Mouse (Mus musculus): ENCODE results near the gene Otulinl. TPM values are rescaled to one million over a fixed set of nuclear protein-coding genes. Genes with fewer than 3 reads are reported as not detected.

Gene Otulinl
- polyA plus RNA-seq, 2 experiments = 3.3 to 6.8 TPM

GRCm38 (mm10) chr15:27661696-27662095 lies 19.7 kb downstream of the Otulinl start:
- Histone ChIP-seq H3K36me3 (replicated peaks; ENCODE audit: control insufficient read depth, insufficient read depth, low read depth) (no peaks in the 10 kb centered on the region), H3K9ac (replicated peaks) (no peak overlapping the region), H3K4me1 (replicated peaks; ENCODE audit: control insufficient read depth in 2 of 2, insufficient read depth in 2 of 2, low read length in 1 of 2) (peaks cover 0 to 3% of the 10 kb centered on the region in 2 experiments; a peak in 2 of 4 replicates), H3K4me2 (ENCODE audit: low read depth) (no peak overlapping the region), H3K27ac (no peak overlapping the region), H3K4me3 (ENCODE audit: insufficient read depth in 1 of 2, low read depth in 2 of 2, low read length in 2 of 2) (no peak overlapping the region), H3K27me3 (ENCODE audit: control insufficient read depth, insufficient read depth, low read length) (no peaks in the 10 kb centered on the region), H3K9me3 (ENCODE audit: control insufficient read depth, low read length) (no peaks in the 10 kb centered on the region)
- no peak for TF ChIP-seq EP300 (IDR thresholded peaks at IDR 0.05; ENCODE audit: low read depth)
- no peak for DNase-seq (ENCODE audit: low read depth in 3 of 3, low spot score in 3 of 3)
- 70% methylated on average over 6 of the region's 6 CpGs for whole genome bisulfite sequencing (ENCODE audit: insufficient replicate concordance)
- ATAC-seq (ENCODE audit: insufficient read depth) = no peak

- peak; percentile 41 to 49 (median 41) for DNase-seq (ENCODE audit: low read depth in 3 of 3, low spot score in 3 of 3)
- no peak for ATAC-seq (ENCODE audit: insufficient read depth)
- Histone ChIP-seq H3K4me1 (replicated peaks; ENCODE audit: control insufficient read depth in 2 of 2, insufficient read depth in 2 of 2, low read length in 1 of 2) (peaks cover 0 to 3% of the 10 kb centered on the region in 2 experiments; a peak in 2 of 4 replicates), H3K36me3 (replicated peaks; ENCODE audit: control insufficient read depth, insufficient read depth, low read depth) (no peaks in the 10 kb centered on the region), H3K27ac (no peak overlapping the region), H3K4me2 (ENCODE audit: low read depth) (no peak overlapping the region), H3K9ac (replicated peaks) (no peak overlapping the region), H3K9me3 (ENCODE audit: control insufficient read depth, low read length) (no peaks in the 10 kb centered on the region), H3K4me3 (ENCODE audit: insufficient read depth in 1 of 2, low read depth in 2 of 2, low read length in 2 of 2) (no peak overlapping the region), H3K27me3 (ENCODE audit: control insufficient read depth, insufficient read depth, low read length) (no peaks in the 10 kb centered on the region)
- TF ChIP-seq EP300 (IDR thresholded peaks at IDR 0.05; ENCODE audit: low read depth) (no peak), CTCF (IDR thresholded peaks at IDR 0.05; ENCODE audit: low read depth) (peak; percentile 92)
- WGBS (ENCODE audit: insufficient replicate concordance) = 24% methylated on average over 17 of the region's 17 CpGs
Observed at GRCm38 (mm10) chr15:27659592-27660244, 21.7 kb downstream of the Otulinl start.

- Histone ChIP-seq H3K4me2 (ENCODE audit: low read depth) (no peak overlapping the region), H3K9ac (replicated peaks) (no peak overlapping the region), H3K4me3 (ENCODE audit: insufficient read depth in 1 of 2, low read depth in 2 of 2, low read length in 2 of 2) (no peak overlapping the region), H3K4me1 (replicated peaks; ENCODE audit: control insufficient read depth in 2 of 2, insufficient read depth in 2 of 2, low read length in 1 of 2) (peaks cover 0 to 3% of the 10 kb centered on the region in 2 experiments; a peak in 1 of 4 replicates), H3K27ac (no peak overlapping the region), H3K36me3 (replicated peaks; ENCODE audit: control insufficient read depth, insufficient read depth, low read depth) (no peaks in the 10 kb centered on the region), H3K9me3 (ENCODE audit: control insufficient read depth, low read length) (no peaks in the 10 kb centered on the region), H3K27me3 (ENCODE audit: control insufficient read depth, insufficient read depth, low read length) (no peaks in the 10 kb centered on the region)
- DNase-seq (ENCODE audit: low read depth in 3 of 3, low spot score in 3 of 3) (no peak), ATAC-seq (ENCODE audit: insufficient read depth) (no peak)
- no peak for TF ChIP-seq EP300 (IDR thresholded peaks at IDR 0.05; ENCODE audit: low read depth)
- WGBS (ENCODE audit: insufficient replicate concordance) = 61% methylated on average over 5 of the region's 5 CpGs
Observed at GRCm38 (mm10) chr15:27659143-27659542, 22.2 kb downstream of the Otulinl start.

GRCm38 (mm10) chr15:27658356-27658755 lies 23.0 kb downstream of the Otulinl start:
- Histone ChIP-seq H3K9me3 (ENCODE audit: control insufficient read depth, low read length) (no peaks in the 10 kb centered on the region), H3K4me3 (ENCODE audit: insufficient read depth in 1 of 2, low read depth in 2 of 2, low read length in 2 of 2) (no peak overlapping the region), H3K36me3 (replicated peaks; ENCODE audit: control insufficient read depth, insufficient read depth, low read depth) (no peaks in the 10 kb centered on the region), H3K4me1 (replicated peaks; ENCODE audit: control insufficient read depth in 2 of 2, insufficient read depth in 2 of 2, low read length in 1 of 2) (peaks cover 0 to 3% of the 10 kb centered on the region in 2 experiments; a peak in 1 of 4 replicates), H3K27me3 (ENCODE audit: control insufficient read depth, insufficient read depth, low read length) (no peaks in the 10 kb centered on the region), H3K9ac (replicated peaks) (no peak overlapping the region), H3K4me2 (ENCODE audit: low read depth) (no peak overlapping the region), H3K27ac (no peak overlapping the region)
- ATAC-seq (ENCODE audit: insufficient read depth) = no peak
- WGBS (ENCODE audit: insufficient replicate concordance) = 71% methylated on average over 4 of the region's 4 CpGs
- no peak for TF ChIP-seq CTCF (IDR thresholded peaks at IDR 0.05; ENCODE audit: low read depth)
- no peak for TF ChIP-seq EP300 (IDR thresholded peaks at IDR 0.05; ENCODE audit: low read depth)
- no peak for DNase-seq (ENCODE audit: low read depth in 3 of 3, low spot score in 3 of 3)

GRCm38 (mm10) chr15:27657866-27658265 lies 23.5 kb downstream of the Otulinl start:
- DNase-seq (ENCODE audit: low read depth in 3 of 3, low spot score in 3 of 3) = no peak
- H3K9ac ChIP-seq (replicated peaks) = no peak overlapping the region
- H3K4me3 ChIP-seq (ENCODE audit: insufficient read depth in 1 of 2, low read depth in 2 of 2, low read length in 2 of 2) = no peak overlapping the region
- no peaks in the 10 kb centered on the region for H3K36me3 ChIP-seq (replicated peaks; ENCODE audit: control insufficient read depth, insufficient read depth, low read depth)
- H3K27me3 ChIP-seq (ENCODE audit: control insufficient read depth, insufficient read depth, low read length) = no peaks in the 10 kb centered on the region
- 79% methylated on average over 10 of the region's 10 CpGs for WGBS (ENCODE audit: insufficient replicate concordance)
- TF ChIP-seq CTCF (IDR thresholded peaks at IDR 0.05; ENCODE audit: low read depth) (no peak), EP300 (IDR thresholded peaks at IDR 0.05; ENCODE audit: low read depth) (no peak)
- H3K27ac ChIP-seq = no peak overlapping the region
- H3K4me1 ChIP-seq (replicated peaks; ENCODE audit: control insufficient read depth in 2 of 2, insufficient read depth in 2 of 2, low read length in 1 of 2) = peaks cover 0 to 3% of the 10 kb centered on the region in 2 experiments; a peak in 1 of 4 replicates
- H3K9me3 ChIP-seq (ENCODE audit: control insufficient read depth, low read length) = no peaks in the 10 kb centered on the region
- no peak for ATAC-seq (ENCODE audit: insufficient read depth)
- no peak overlapping the region for H3K4me2 ChIP-seq (ENCODE audit: low read depth)
